Mouse (Mus musculus) limb, embryonic 11.5 days (tissue): ENCODE measurements around the gene Msi2. TPM values are rescaled to one million over a fixed set of nuclear protein-coding genes. Genes with fewer than 3 reads are reported as not detected.

Experiments
- ATAC-seq: fragments of 200-750 bp; cut with Nextera tagmentation; 2 replicates; pipeline ENCODE4 v1.8.0; 2017; ENCODE audit warnings: low read depth; ENCODE audit not compliant: insufficient number of reproducible peaks, low FRiP score, low TSS enrichment
- DNase-seq: peaks from one replicate; pipeline ENCODE4 v3.0.0-alpha.2; 2015; ENCODE audit warnings: low spot score
- H3K27ac ChIP-seq: fragments of 300-500 bp; sonication (generic); replicated peaks from 2 replicates; pipeline ENCODE4 v1.5.1; 2014; ENCODE audit warnings: low read depth, mild to moderate bottlenecking, low read length
- H3K27me3 ChIP-seq: fragments of 300-500 bp; sonication (generic); 2 replicates; pipeline ENCODE4 v1.6.1; 2014; ENCODE audit warnings: mild to moderate bottlenecking, low read length, mixed read lengths; ENCODE audit not compliant: control insufficient read depth, insufficient read depth
- H3K36me3 ChIP-seq: fragments of 300-500 bp; sonication (generic); 2 replicates; pipeline ENCODE4 v1.6.1; 2014; ENCODE audit warnings: mild to moderate bottlenecking, low read length, moderate library complexity, mixed read lengths; ENCODE audit not compliant: control insufficient read depth, insufficient read depth
- H3K4me1 ChIP-seq: fragments of 300-500 bp; sonication (generic); 2 replicates; pipeline ENCODE4 v1.6.1; 2014; ENCODE audit warnings: low read length, mixed read lengths; ENCODE audit not compliant: control insufficient read depth, insufficient read depth
- H3K4me2 ChIP-seq: fragments of 300-500 bp; sonication (generic); 2 replicates; pipeline ENCODE4 v1.6.1; 2014; ENCODE audit warnings: low read depth, mild to moderate bottlenecking, moderate library complexity; ENCODE audit not compliant: severe bottlenecking
- H3K4me3 ChIP-seq: fragments of 300-500 bp; sonication (generic); 2 replicates; pipeline ENCODE4 v1.5.1; 2014; ENCODE audit warnings: low read depth, low read length
- H3K9ac ChIP-seq: fragments of 300-500 bp; sonication (generic); 2 replicates; pipeline ENCODE4 v1.6.1; 2014; ENCODE audit warnings: mild to moderate bottlenecking, low read length
- H3K9me3 ChIP-seq: fragments of 300-500 bp; sonication (generic); 2 replicates; pipeline ENCODE4 v1.6.1; 2016; ENCODE audit warnings: low read length; ENCODE audit not compliant: control insufficient read depth
- WGBS: fragments of 180-500 bp; shearing (Covaris S2); extraction: QIAGEN DNeasy Blood & Tissue Kit; methylation state at CpG from one replicate; pipeline ENCODE4 v1.1.7; 2014; 5-methylcytosine and 5-hydroxymethylcytosine counted together
- polyA plus RNA-seq: library from polyadenylated mRNA; unstranded; fragments of >200 nt; fragmentation: Nextera tagmentation; extraction: Ambion mirVana; gene quantifications from 2 replicates; pipeline ENCODE4 v1.2.1, GENCODE M21; 2014

Gene Msi2
- polyA plus RNA-seq, 1 experiment from 2014 or later = 18.1 TPM

- Histone ChIP-seq H3K4me3 (no peak overlapping the region), H3K9me3 (no peaks in the 10 kb centered on the region), H3K4me1 (0 out of 2 replicates have a peak, but pooled peaks cover 2% of the 10 kb centered on the region), H3K27ac (no peak overlapping the region), H3K4me2 (no peak overlapping the region), H3K9ac (no peak overlapping the region), H3K27me3 (no peaks in the 10 kb centered on the region), H3K36me3 (no peaks in the 10 kb centered on the region)
- 82% methylated on average over 12 of the region's 12 CpGs for WGBS
- ATAC-seq (no peak), DNase-seq (no peak)
Measured at GRCm38 (mm10) chr11:88516596-88517485, 201.5 kb downstream of the Msi2 start.

- DNase-seq (no peak), ATAC-seq (no peak)
- H3K4me1 ChIP-seq = 0 out of 2 replicates have a peak, but pooled peaks cover 2% of the 10 kb centered on the region
- H3K36me3 ChIP-seq = no peaks in the 10 kb centered on the region
- no peaks in the 10 kb centered on the region for H3K9me3 ChIP-seq
- no peak overlapping the region for H3K4me2 ChIP-seq
- H3K27ac ChIP-seq = no peak overlapping the region
- H3K27me3 ChIP-seq = no peaks in the 10 kb centered on the region
- H3K9ac ChIP-seq = no peak overlapping the region
- no peak overlapping the region for H3K4me3 ChIP-seq
- 61% methylated on average over 6 of the region's 6 CpGs for WGBS
Measured at GRCm38 (mm10) chr11:88515736-88516583, 202.4 kb downstream of the Msi2 start.

- Histone ChIP-seq H3K4me2 (no peak overlapping the region), H3K4me3 (no peak overlapping the region), H3K4me1 (0 out of 2 replicates have a peak, but pooled peaks cover 2% of the 10 kb centered on the region), H3K9ac (no peak overlapping the region), H3K36me3 (no peaks in the 10 kb centered on the region), H3K9me3 (no peaks in the 10 kb centered on the region), H3K27ac (no peak overlapping the region), H3K27me3 (no peaks in the 10 kb centered on the region)
- WGBS = 87% methylated on average over 2 of the region's 2 CpGs
- DNase-seq = no peak
- no peak for ATAC-seq
Measured at GRCm38 (mm10) chr11:88515267-88515666, 203.0 kb downstream of the Msi2 start.

GRCm38 (mm10) chr11:88514151-88514926 lies 204.0 kb downstream of the Msi2 start:
- no peak overlapping the region for H3K27ac ChIP-seq
- WGBS = 77% methylated on average over 12 of the region's 12 CpGs
- H3K36me3 ChIP-seq = no peaks in the 10 kb centered on the region
- no peaks in the 10 kb centered on the region for H3K9me3 ChIP-seq
- H3K9ac ChIP-seq = no peak overlapping the region
- H3K27me3 ChIP-seq = no peaks in the 10 kb centered on the region
- H3K4me1 ChIP-seq = 0 out of 2 replicates have a peak, but pooled peaks cover 2% of the 10 kb centered on the region
- DNase-seq = no peak
- H3K4me2 ChIP-seq = no peak overlapping the region
- H3K4me3 ChIP-seq = no peak overlapping the region
- no peak for ATAC-seq

- Histone ChIP-seq H3K27ac (no peak overlapping the region), H3K4me1 (peaks cover 8% of the 10 kb centered on the region), H3K4me2 (no peak overlapping the region), H3K9ac (no peak overlapping the region), H3K4me3 (no peak overlapping the region), H3K27me3 (no peaks in the 10 kb centered on the region), H3K36me3 (no peaks in the 10 kb centered on the region), H3K9me3 (no peaks in the 10 kb centered on the region)
- 19% methylated on average over 4 of the region's 4 CpGs for WGBS
- no peak for ATAC-seq
- peak; percentile 70 for DNase-seq
Measured at GRCm38 (mm10) chr11:88512580-88512979, 205.7 kb downstream of the Msi2 start.

- Histone ChIP-seq H3K4me3 (no peak overlapping the region), H3K27me3 (no peaks in the 10 kb centered on the region), H3K27ac (no peak overlapping the region), H3K9me3 (no peaks in the 10 kb centered on the region), H3K4me1 (peaks cover 21% of the 10 kb centered on the region), H3K36me3 (no peaks in the 10 kb centered on the region), H3K9ac (no peak overlapping the region), H3K4me2 (no peak overlapping the region)
- ATAC-seq (no peak), DNase-seq (no peak)
- WGBS = 87% methylated on average over 8 of the region's 8 CpGs
Measured at GRCm38 (mm10) chr11:88510282-88510850, 207.9 kb downstream of the Msi2 start.

- WGBS = 91% methylated on average over 4 of the region's 4 CpGs
- no peak overlapping the region for H3K9ac ChIP-seq
- ATAC-seq (no peak), DNase-seq (no peak)
- peaks cover 21% of the 10 kb centered on the region for H3K4me1 ChIP-seq
- no peak overlapping the region for H3K4me2 ChIP-seq
- H3K36me3 ChIP-seq = no peaks in the 10 kb centered on the region
- H3K27me3 ChIP-seq = no peaks in the 10 kb centered on the region
- H3K4me3 ChIP-seq = no peak overlapping the region
- H3K9me3 ChIP-seq = no peaks in the 10 kb centered on the region
- no peak overlapping the region for H3K27ac ChIP-seq
Measured at GRCm38 (mm10) chr11:88509464-88509863, 208.8 kb downstream of the Msi2 start.
